Mouse (Mus musculus): Measurements from ENCODE around the gene Agpat1. TPM values are rescaled to one million over a fixed set of nuclear protein-coding genes. Genes with fewer than 3 reads are reported as not detected.

The Agpat1 gene
- polyA plus RNA-seq, 1 experiment, result 165 TPM

- H3K9me3 ChIP-seq, result no peaks in the 10 kb centered on the region
- TF ChIP-seq GATA1 (IDR thresholded peaks at IDR 0.05; ENCODE audit: borderline replicate concordance, low read length) (no peak), FLI1 (IDR thresholded peaks at IDR 0.05; ENCODE audit: low read length) (no peak)
- H3K36me3 ChIP-seq (replicated peaks; ENCODE audit: low read length), result peaks cover 32% of the 10 kb centered on the region
- peaks cover 78% of the 10 kb centered on the region for H3K4me1 ChIP-seq
- H3K27me3 ChIP-seq (replicated peaks), result peaks cover 2% of the 10 kb centered on the region
- peak within 1 kb of the TSS; percentile 94 for H3K4me3 ChIP-seq (replicated peaks)
Observed at GRCm38 (mm10) chr17:34591029-34591993, 12.8 kb upstream of the Agpat1 start, which contains the start of gene Pbx2. TSS of gene Pbx2 (plus strand) at chr17:34591266.

- H3K27me3 ChIP-seq (replicated peaks), result no peaks in the 10 kb centered on the region
- peak overlapping the region; percentile 94 for H3K4me3 ChIP-seq (replicated peaks)
- no peaks in the 10 kb centered on the region for H3K9me3 ChIP-seq
- H3K4me1 ChIP-seq, result peaks cover 72% of the 10 kb centered on the region
- TF ChIP-seq FLI1 (IDR thresholded peaks at IDR 0.05; ENCODE audit: low read length) (no peak), GATA1 (IDR thresholded peaks at IDR 0.05; ENCODE audit: borderline replicate concordance, low read length) (no peak)
- H3K36me3 ChIP-seq (replicated peaks; ENCODE audit: low read length), result peaks cover 38% of the 10 kb centered on the region
Observed at GRCm38 (mm10) chr17:34591994-34592375, 12.1 kb upstream of the Agpat1 start.

- Histone ChIP-seq H3K4me1 (peaks cover 73% of the 10 kb centered on the region), H3K36me3 (replicated peaks; ENCODE audit: low read length) (peaks cover 39% of the 10 kb centered on the region), H3K4me3 (replicated peaks) (peak overlapping the region; percentile 94), H3K9me3 (no peaks in the 10 kb centered on the region), H3K27me3 (replicated peaks) (no peaks in the 10 kb centered on the region)
- no peak for TF ChIP-seq FLI1 (IDR thresholded peaks at IDR 0.05; ENCODE audit: low read length)
Observed at GRCm38 (mm10) chr17:34592581-34593549, 11.2 kb upstream of the Agpat1 start.

- TF ChIP-seq GATA1 (IDR thresholded peaks at IDR 0.05; ENCODE audit: borderline replicate concordance, low read length) (no peak), FLI1 (IDR thresholded peaks at IDR 0.05; ENCODE audit: low read length) (no peak)
- peak overlapping the region; percentile 94 for H3K4me3 ChIP-seq (replicated peaks)
- no peaks in the 10 kb centered on the region for H3K27me3 ChIP-seq (replicated peaks)
- H3K9me3 ChIP-seq, result no peaks in the 10 kb centered on the region
- H3K36me3 ChIP-seq (replicated peaks; ENCODE audit: low read length), result peaks cover 42% of the 10 kb centered on the region
- peaks cover 68% of the 10 kb centered on the region for H3K4me1 ChIP-seq
Observed at GRCm38 (mm10) chr17:34593752-34594525, 10.1 kb upstream of the Agpat1 start.

GRCm38 (mm10) chr17:34596098-34596497 is 8.0 kb upstream of the Agpat1 start:
- H3K27me3 ChIP-seq (replicated peaks), result no peaks in the 10 kb centered on the region
- no peak overlapping the region for H3K4me3 ChIP-seq (replicated peaks)
- no peaks in the 10 kb centered on the region for H3K9me3 ChIP-seq
- TF ChIP-seq GATA1 (IDR thresholded peaks at IDR 0.05; ENCODE audit: borderline replicate concordance, low read length) (no peak), FLI1 (IDR thresholded peaks at IDR 0.05; ENCODE audit: low read length) (no peak)
- peaks cover 62% of the 10 kb centered on the region for H3K4me1 ChIP-seq
- peaks cover 62% of the 10 kb centered on the region for H3K36me3 ChIP-seq (replicated peaks; ENCODE audit: low read length)

- TF ChIP-seq FLI1 (IDR thresholded peaks at IDR 0.05; ENCODE audit: low read length) (no peak), GATA1 (IDR thresholded peaks at IDR 0.05; ENCODE audit: borderline replicate concordance, low read length) (no peak)
- H3K27me3 ChIP-seq (replicated peaks), result no peaks in the 10 kb centered on the region
- no peaks in the 10 kb centered on the region for H3K9me3 ChIP-seq
- H3K4me1 ChIP-seq, result peaks cover 67% of the 10 kb centered on the region
- no peak within 1 kb of the TSS for H3K4me3 ChIP-seq (replicated peaks)
- H3K36me3 ChIP-seq (replicated peaks; ENCODE audit: low read length), result peaks cover 74% of the 10 kb centered on the region
Observed at GRCm38 (mm10) chr17:34597566-34598095, 6.4 kb upstream of the Agpat1 start, which contains the start of gene Ager. TSS of gene Ager (plus strand) at chr17:34597862.

GRCm38 (mm10) chr17:34599891-34600290 is 4.2 kb upstream of the Agpat1 start:
- H3K36me3 ChIP-seq (replicated peaks; ENCODE audit: low read length), result peaks cover 56% of the 10 kb centered on the region
- no peaks in the 10 kb centered on the region for H3K27me3 ChIP-seq (replicated peaks)
- no peaks in the 10 kb centered on the region for H3K9me3 ChIP-seq
- no peak for TF ChIP-seq FLI1 (IDR thresholded peaks at IDR 0.05; ENCODE audit: low read length)
- peaks cover 58% of the 10 kb centered on the region for H3K4me1 ChIP-seq
- H3K4me3 ChIP-seq (replicated peaks), result no peak overlapping the region

GRCm38 (mm10) chr17:34601796-34602195 is 2.3 kb upstream of the Agpat1 start:
- peaks cover 61% of the 10 kb centered on the region for H3K4me1 ChIP-seq
- H3K27me3 ChIP-seq (replicated peaks), result no peaks in the 10 kb centered on the region
- peaks cover 37% of the 10 kb centered on the region for H3K36me3 ChIP-seq (replicated peaks; ENCODE audit: low read length)
- no peaks in the 10 kb centered on the region for H3K9me3 ChIP-seq
- H3K4me3 ChIP-seq (replicated peaks), result peak overlapping the region; percentile 42
- TF ChIP-seq GATA1 (IDR thresholded peaks at IDR 0.05; ENCODE audit: borderline replicate concordance, low read length), result no peak
- no peak for TF ChIP-seq FLI1 (IDR thresholded peaks at IDR 0.05; ENCODE audit: low read length)

Data from megakaryocyte, embryonic 14.5 days (primary cell).